Mouse (Mus musculus) neutrophil, adult 83 days (primary cell): ENCODE data around the gene Ivl. TPM values are rescaled to one million over a fixed set of nuclear protein-coding genes. Genes with fewer than 3 reads are reported as not detected.

ENCODE experiments used
- total RNA-seq, 2 experiments: library from RNA; stranded (reverse); gene quantifications; one replicate each; pipeline ENCODE4 v1.2.4; 2023

Ivl gene
- total RNA-seq = not detected

DNA sequence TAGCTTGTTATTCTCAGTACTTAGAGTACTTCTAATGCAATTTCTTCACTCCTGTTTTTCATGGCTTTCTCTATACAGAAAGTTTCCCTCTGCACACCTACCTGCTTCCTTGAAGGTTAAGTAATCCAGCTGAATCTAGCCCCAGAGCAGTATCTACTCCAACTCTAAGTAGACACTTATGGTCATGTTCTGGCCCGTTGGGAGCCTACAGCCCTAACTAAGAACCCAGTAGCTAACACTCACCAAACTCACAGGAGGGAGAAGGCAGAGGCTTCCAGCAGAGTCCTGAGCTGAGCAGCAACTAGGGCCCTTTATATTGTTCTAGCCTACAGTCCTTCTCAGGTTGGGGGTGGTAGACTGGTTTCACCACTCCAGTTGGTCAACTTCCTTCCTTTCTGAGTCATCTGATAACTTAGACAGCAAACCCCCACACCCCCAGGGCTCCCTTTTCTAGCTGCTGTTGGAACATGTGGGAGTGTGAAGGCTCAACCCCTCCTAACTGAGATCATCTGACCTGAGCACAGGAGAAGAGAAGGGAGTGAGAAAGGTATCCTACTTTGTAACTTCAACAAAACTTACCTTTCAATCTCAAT is at the start of gene Ivl:
Gene Ivl (minus strand): TSS at position 287 of the 593 bp plus-strand sequence.

DNA sequence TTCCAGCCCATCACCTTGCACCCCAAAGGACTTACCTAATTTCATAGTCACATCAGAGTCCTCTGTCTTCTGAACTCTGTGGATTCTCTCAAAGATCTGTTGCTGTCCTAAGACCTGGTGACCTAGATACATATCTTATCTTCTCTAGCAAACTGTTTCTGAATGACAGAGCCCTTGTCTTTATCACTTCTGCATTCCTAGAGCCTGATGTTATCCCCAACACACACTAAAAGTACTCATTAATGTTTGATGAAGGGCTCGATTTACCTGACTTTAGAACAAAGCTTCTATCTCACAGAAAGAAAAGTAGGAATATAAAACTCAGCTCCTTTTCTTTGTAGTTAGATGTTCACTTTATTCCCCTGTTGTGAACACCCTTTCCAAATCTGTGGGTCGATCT is 48.0 kb upstream of the Ivl start, which contains the start of gene Lce6a:
Gene Lce6a (minus strand): TSS at position 101 of the 400 bp plus-strand sequence.

DNA sequence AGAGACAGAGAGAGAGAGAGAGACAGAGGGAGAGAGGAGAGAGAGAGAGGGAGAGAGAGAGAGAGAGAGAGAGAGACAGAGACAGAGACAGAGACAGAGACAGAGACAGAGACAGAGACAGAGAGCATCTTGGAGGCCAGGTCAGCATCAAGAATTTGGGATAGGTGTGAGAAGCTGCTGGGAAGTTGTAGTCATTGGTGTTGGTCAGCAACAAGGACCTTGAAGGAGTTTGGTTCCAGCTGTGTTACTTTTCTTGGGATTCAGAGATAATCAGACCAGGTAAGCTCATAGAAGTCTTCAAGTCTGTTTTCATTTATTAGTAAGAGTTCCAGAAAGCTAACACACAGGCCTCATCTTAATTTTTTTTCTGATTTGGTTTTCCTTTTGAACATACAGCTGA is 33.9 kb upstream of the Ivl start, which contains the start of gene 2210017I01Rik:
Gene 2210017I01Rik (minus strand): TSS at position 101 of the 400 bp plus-strand sequence.

DNA sequence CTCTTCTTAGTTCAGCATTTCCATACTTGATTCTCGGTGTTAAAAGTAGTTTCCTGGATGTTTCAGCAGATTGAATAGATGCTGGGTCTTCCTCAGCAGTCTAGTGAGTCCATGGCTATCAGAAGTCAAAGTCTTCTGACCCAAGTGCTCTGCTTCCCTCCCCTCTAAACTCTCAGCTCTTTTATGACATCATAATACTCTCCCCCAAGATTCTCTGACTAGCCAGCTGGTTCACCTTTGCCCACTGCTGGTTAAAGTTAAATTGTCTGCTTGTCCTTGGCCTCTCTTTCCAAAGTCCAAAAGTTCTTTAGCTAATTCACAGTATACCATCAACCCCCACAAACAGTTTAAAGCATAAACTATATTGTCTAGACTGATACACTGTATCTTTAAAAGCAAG is 15.3 kb upstream of the Ivl start, which contains the start of gene Smcp:
Gene Smcp (minus strand): TSS at position 140 of the 400 bp plus-strand sequence.

DNA sequence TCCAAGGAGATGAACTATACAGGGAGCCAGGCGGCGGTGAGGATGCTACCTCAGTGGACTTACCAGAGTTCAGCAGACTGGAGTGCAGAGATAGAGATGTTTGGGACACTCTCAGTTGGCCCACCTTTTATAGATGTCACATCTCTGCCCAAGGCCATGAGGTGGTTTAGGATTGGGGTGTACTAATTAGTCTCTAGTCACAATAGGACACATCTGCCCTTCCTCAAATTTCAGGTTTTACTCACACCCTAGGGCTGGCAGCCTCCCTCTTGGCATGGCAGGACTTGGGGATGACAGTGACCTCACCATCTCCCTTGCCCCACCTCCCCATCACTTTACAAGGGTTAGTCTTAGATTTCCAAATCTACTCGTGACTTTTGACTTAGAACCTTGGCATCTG is 39.1 kb downstream of the Ivl start, which contains the start of gene 2310046K23Rik:
Gene 2310046K23Rik (minus strand): TSS at position 101 of the 400 bp plus-strand sequence.

Other genes with a start within 250 kb of the Ivl start
- not detected for gene Sprr2d, start 234.6 kb downstream of the Ivl start, total RNA-seq
- gene Sprr2e, start 221.6 kb downstream of the Ivl start, total RNA-seq = not detected
- gene Sprr2f, start 208.5 kb downstream of the Ivl start, total RNA-seq = not detected
- gene Sprr2h, start 188.1 kb downstream of the Ivl start, total RNA-seq = not detected
- gene Sprr2i, start 165.7 kb downstream of the Ivl start, total RNA-seq = not detected
- not detected for gene Sprr2j-ps, start 155.7 kb downstream of the Ivl start, total RNA-seq
- gene Gm9774, start 144.3 kb downstream of the Ivl start, total RNA-seq = 1 to 10 TPM in 1 of 2 experiments, under 1 TPM in 1; 0.53 to 1.4 TPM
- gene Sprr2k, start 141.2 kb downstream of the Ivl start, total RNA-seq = not detected
- gene Sprr1b, start 134.9 kb downstream of the Ivl start, total RNA-seq = not detected
- gene Sprr3, start 115.0 kb downstream of the Ivl start, total RNA-seq = not detected
- gene Sprr1a, start 87.8 kb downstream of the Ivl start, total RNA-seq = not detected
- gene Sprr4, start 73.2 kb downstream of the Ivl start, total RNA-seq = not detected
- gene 2310046K23Rik, start 39.2 kb downstream of the Ivl start, total RNA-seq = not detected
- gene Smcp, start 15.3 kb upstream of the Ivl start, total RNA-seq = not detected
- not detected for gene 2210017I01Rik, start 33.8 kb upstream of the Ivl start, total RNA-seq
- gene Lce6a, start 47.9 kb upstream of the Ivl start, total RNA-seq = not detected
- gene Lce1a1, start 74.6 kb upstream of the Ivl start, total RNA-seq = not detected
- not detected for gene Lce1b, start 83.2 kb upstream of the Ivl start, total RNA-seq
- gene Lce1a2, start 96.6 kb upstream of the Ivl start, total RNA-seq = not detected
- not detected for gene Lce1c, start 105.5 kb upstream of the Ivl start, total RNA-seq
- not detected for gene Lce1d, start 113.5 kb upstream of the Ivl start, total RNA-seq
- gene Lce1e, start 135.3 kb upstream of the Ivl start, total RNA-seq = not detected
- gene Lce1f, start 146.6 kb upstream of the Ivl start, total RNA-seq = not detected
- gene Gm38119, start 165.4 kb upstream of the Ivl start, total RNA-seq = not detected
- gene Lce1g, start 178.6 kb upstream of the Ivl start, total RNA-seq = not detected
- not detected for gene Lce1h, start 191.3 kb upstream of the Ivl start, total RNA-seq
- gene Lce1i, start 205.2 kb upstream of the Ivl start, total RNA-seq = not detected
- gene Lce1j, start 216.8 kb upstream of the Ivl start, total RNA-seq = not detected
- not detected for gene Lce1k, start 234.2 kb upstream of the Ivl start, total RNA-seq